Mouse (Mus musculus): ENCODE measurements around the gene Nrip1.

DNA sequence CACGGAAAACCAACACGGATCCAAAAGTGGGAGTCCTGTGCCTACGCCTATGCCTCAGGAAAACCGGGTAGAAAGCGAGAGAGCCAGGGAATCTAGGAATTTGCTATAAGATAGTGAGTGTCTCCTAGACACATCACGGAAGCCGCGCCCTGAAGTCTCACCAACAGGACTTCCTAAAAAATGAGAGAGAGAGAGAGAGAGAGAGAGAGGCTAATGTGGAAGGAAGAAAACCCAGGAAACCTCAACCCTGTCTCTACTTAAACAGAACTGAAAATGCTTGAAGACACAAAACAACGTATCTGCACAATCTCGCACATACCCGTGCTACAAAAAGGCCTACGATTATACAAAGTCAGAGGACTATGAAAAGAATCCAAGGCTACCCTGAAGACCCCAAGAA is 10.6 kb downstream of the Nrip1 start:
- TF ChIP-seq POLR2A (IDR thresholded peaks at IDR 0.05; ENCODE audit: insufficient read depth, low read depth, low read length) (no peak), CTCF (IDR thresholded peaks at IDR 0.05; ENCODE audit: insufficient read depth, low read depth, low read length) (no peak)
